Mouse (Mus musculus) hindbrain, embryonic 11.5 days (tissue): Measurements from ENCODE around the gene Mast4. TPM values are rescaled to one million over a fixed set of nuclear protein-coding genes. Genes with fewer than 3 reads are reported as not detected.

ENCODE experiments used
- ATAC-seq: fragments of 200-750 bp; cut with Nextera tagmentation; 2 replicates; pipeline ENCODE4 v1.8.0; 2017; ENCODE audit warnings: mild to moderate bottlenecking, moderate TSS enrichment, moderate library complexity; ENCODE audit not compliant: low FRiP score
- DNase-seq: peaks from one replicate; pipeline ENCODE4 v3.0.0-alpha.2; 2015; ENCODE audit warnings: low spot score
- H3K27ac ChIP-seq: fragments of 300-500 bp; sonication (generic); 2 replicates; pipeline ENCODE4 v1.5.1; 2014; ENCODE audit warnings: mild to moderate bottlenecking, low read depth, low read length
- H3K27me3 ChIP-seq: fragments of 300-500 bp; sonication (generic); 2 replicates; pipeline ENCODE4 v1.6.1; 2014; ENCODE audit warnings: mild to moderate bottlenecking, low read length, moderate library complexity, mixed read lengths; ENCODE audit not compliant: control insufficient read depth, insufficient read depth
- H3K36me3 ChIP-seq: fragments of 300-500 bp; sonication (generic); 2 replicates; pipeline ENCODE4 v1.6.1; 2014; ENCODE audit warnings: mild to moderate bottlenecking, low read length, moderate library complexity, mixed read lengths; ENCODE audit not compliant: control insufficient read depth, insufficient read depth
- H3K4me1 ChIP-seq: fragments of 300-500 bp; sonication (generic); replicated peaks from 2 replicates; pipeline ENCODE4 v1.6.1; 2014; ENCODE audit warnings: low read length, mixed read lengths; ENCODE audit not compliant: control insufficient read depth, insufficient read depth
- H3K4me2 ChIP-seq: fragments of 300-500 bp; sonication (generic); replicated peaks from 2 replicates; pipeline ENCODE4 v1.6.1; 2014; ENCODE audit warnings: mild to moderate bottlenecking, low read depth, low read length
- H3K4me3 ChIP-seq: fragments of 300-500 bp; sonication (generic); 2 replicates; pipeline ENCODE4 v1.5.1; 2014; ENCODE audit warnings: low read depth, low read length
- H3K9ac ChIP-seq: fragments of 300-500 bp; sonication (generic); 2 replicates; pipeline ENCODE4 v1.6.1; 2014; ENCODE audit warnings: low read depth, low read length
- H3K9me3 ChIP-seq: fragments of 300-500 bp; sonication (generic); 2 replicates; pipeline ENCODE4 v1.6.1; 2016; ENCODE audit warnings: low read length; ENCODE audit not compliant: control insufficient read depth
- WGBS: fragments of 180-500 bp; shearing (Covaris S2); extraction: QIAGEN DNeasy Blood & Tissue Kit; methylation state at CpG from one replicate; pipeline ENCODE4 v1.1.7; 2014; 5-methylcytosine and 5-hydroxymethylcytosine counted together
- polyA plus RNA-seq: library from polyadenylated mRNA; unstranded; fragments of >200 nt; fragmentation: Nextera tagmentation; extraction: Ambion mirVana; gene quantifications from 2 replicates; pipeline ENCODE4 v1.2.1, GENCODE M21; 2014

Mast4 gene
- polyA plus RNA-seq, 1 experiment from 2014 or later: 26.9 TPM

DNA sequence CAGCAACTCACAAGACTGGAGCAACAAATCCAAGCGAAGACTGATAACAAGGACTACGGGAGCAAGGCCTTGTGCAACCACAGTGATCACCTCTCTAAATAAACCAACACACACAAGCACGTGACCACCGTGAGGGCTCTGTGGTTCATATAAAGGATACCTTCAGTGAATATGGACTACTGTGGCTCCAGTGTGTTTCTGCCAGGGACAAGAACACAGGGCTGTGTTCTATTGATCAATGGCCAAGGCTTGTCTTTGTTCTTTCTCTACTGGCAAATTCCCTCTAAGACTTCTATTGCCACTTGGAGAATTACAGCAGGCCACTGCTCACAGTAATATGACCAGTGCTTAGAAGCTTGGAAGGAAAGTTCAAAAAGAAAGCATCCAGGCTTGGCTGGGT lies 291.3 kb downstream of the Mast4 start:
- H3K36me3 ChIP-seq: no peaks in the 10 kb centered on the region
- no peak overlapping the region for H3K27ac ChIP-seq
- ATAC-seq (no peak), DNase-seq (no peak)
- no peak overlapping the region for H3K4me2 ChIP-seq
- no peak overlapping the region for H3K9ac ChIP-seq
- no peaks in the 10 kb centered on the region for H3K4me1 ChIP-seq
- WGBS: 94% methylated on average over 4 of the region's 4 CpGs
- no peak overlapping the region for H3K4me3 ChIP-seq
- no peaks in the 10 kb centered on the region for H3K27me3 ChIP-seq
- H3K9me3 ChIP-seq: no peaks in the 10 kb centered on the region

DNA sequence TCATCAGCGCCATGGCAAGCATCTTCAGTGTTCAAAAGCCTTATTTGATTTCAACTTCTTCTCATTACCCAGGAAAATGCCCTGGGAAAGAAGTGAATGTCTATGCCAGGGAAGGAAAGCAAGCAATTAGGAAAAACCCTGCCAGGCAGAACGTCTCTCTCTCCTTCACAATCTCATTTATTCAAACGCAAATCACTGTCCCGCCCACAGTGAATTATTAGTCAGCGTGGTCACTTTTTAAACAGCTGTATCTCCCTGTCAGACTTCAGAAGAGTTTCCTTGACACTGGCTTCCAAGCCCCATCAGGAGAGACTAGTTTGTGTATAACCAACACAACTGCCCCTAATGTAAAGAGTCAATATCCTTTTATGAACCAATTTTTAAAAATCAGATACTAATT lies 296.8 kb downstream of the Mast4 start:
- Histone ChIP-seq H3K36me3 (no peaks in the 10 kb centered on the region), H3K4me2 (no peak overlapping the region), H3K4me3 (no peak overlapping the region), H3K27me3 (no peaks in the 10 kb centered on the region), H3K9ac (no peak overlapping the region), H3K9me3 (no peaks in the 10 kb centered on the region), H3K4me1 (no peaks in the 10 kb centered on the region), H3K27ac (no peak overlapping the region)
- WGBS: 49% methylated on average over 5 of the region's 5 CpGs
- ATAC-seq (no peak), DNase-seq (no peak)

DNA sequence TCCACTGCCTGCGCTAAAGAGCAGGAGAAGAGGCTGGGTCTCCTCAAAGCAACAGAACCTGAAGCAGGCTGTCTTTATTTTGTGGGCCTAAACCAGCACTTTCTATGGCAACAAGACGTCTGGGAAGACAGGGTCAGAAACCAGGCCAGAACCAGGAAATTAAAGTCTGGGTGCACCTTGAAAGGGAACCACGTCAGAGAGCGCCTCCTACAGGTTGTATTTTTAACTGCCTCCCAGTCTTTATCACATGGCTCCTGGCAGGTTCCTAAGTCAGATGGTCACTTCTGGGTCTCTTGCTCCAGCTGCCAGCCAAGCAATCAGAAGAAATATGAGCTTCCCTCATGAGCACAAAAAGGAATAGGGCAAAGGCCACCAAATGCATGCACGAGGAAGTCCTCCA lies 304.9 kb downstream of the Mast4 start:
- no peak for DNase-seq
- Histone ChIP-seq H3K36me3 (no peaks in the 10 kb centered on the region), H3K4me2 (no peak overlapping the region), H3K4me1 (no peaks in the 10 kb centered on the region), H3K27me3 (no peaks in the 10 kb centered on the region), H3K9me3 (no peaks in the 10 kb centered on the region), H3K27ac (no peak overlapping the region), H3K9ac (no peak overlapping the region), H3K4me3 (no peak overlapping the region)
- WGBS: 78% methylated on average over 5 of the region's 5 CpGs
- ATAC-seq: no peak

DNA sequence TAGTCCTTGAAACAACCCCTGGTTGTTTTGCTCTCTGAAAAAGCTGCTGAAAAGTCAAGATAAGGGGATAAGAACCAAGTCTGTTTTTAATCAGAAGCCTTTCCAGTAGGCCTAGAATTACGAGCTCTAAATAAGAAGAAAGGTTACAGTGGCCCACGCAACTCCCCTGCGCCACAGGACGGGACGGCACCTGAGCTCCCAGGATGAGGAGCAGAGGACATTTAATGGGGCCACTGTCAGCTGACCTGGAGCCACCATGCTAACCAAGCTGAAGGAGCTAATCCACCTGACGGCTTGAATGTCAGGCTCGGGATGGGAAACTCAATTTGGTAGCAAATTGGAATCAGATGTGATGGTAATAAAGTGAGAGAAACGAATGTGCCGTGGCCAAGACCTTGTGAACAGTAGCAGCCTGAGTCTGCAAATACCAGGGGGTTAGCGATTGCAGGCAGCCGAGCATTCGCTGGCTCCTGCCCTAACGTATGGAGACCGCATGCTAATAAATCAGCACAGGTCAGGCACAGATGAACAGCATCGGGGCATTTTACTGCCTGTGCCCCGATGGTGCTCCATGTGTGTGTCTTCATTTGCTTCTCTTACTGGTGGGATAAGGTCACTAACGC lies 306.7 kb downstream of the Mast4 start:
- Histone ChIP-seq H3K36me3 (no peaks in the 10 kb centered on the region), H3K4me3 (no peak overlapping the region), H3K9ac (no peak overlapping the region), H3K4me2 (no peak overlapping the region), H3K9me3 (no peaks in the 10 kb centered on the region), H3K27me3 (no peaks in the 10 kb centered on the region), H3K4me1 (no peaks in the 10 kb centered on the region), H3K27ac (no peak overlapping the region)
- ATAC-seq: 0 out of 2 replicates have a peak, but pooled peaks have one; percentile 30
- WGBS: 61% methylated on average over 17 of the region's 17 CpGs
- peak; percentile 33 for DNase-seq

DNA sequence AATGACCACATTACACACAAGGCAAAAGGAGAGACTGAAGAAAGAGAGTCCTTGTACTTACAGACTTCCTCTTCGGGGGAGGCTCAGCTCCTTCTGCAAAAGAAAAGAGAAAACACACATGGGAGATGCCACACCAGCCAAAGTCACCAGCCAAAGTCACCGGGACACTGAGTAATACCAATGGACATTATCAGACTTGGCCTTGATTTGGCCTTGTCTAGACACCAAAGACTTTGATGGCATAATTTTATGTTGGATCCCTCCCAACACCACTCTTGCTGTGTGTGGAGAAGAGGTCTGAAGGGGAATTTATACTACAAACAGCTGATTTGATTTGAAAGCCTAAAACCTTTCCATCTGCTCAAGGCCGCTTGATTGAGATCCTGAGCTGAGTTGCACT lies 308.8 kb downstream of the Mast4 start:
- Histone ChIP-seq H3K27ac (no peak overlapping the region), H3K36me3 (no peaks in the 10 kb centered on the region), H3K9me3 (no peaks in the 10 kb centered on the region), H3K4me3 (no peak overlapping the region), H3K27me3 (no peaks in the 10 kb centered on the region), H3K4me1 (no peaks in the 10 kb centered on the region), H3K4me2 (no peak overlapping the region), H3K9ac (no peak overlapping the region)
- ATAC-seq (no peak), DNase-seq (no peak)
- 80% methylated on average over 3 of the region's 3 CpGs for WGBS

DNA sequence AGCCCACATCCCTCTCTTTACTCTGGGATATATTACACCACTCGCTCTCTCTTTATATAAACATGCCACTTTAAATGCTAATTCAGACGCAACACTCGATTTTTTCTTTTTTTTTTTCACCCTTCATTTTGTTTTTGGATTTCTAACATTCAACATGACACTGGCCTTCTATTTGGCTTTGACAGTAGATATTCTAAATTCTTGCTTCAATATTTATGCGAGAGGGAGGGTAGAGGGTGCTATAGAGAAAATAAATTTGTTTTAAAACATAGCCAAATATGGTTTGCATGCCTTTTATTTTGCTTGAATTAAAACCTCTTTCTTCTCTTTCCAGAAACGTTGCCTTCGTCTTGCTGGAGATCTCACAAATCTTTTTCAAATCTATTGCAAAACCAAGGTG lies 315.8 kb downstream of the Mast4 start:
- Histone ChIP-seq H3K4me3 (no peak overlapping the region), H3K9ac (no peak overlapping the region), H3K4me1 (peaks cover 2% of the 10 kb centered on the region; the same call in 1 of the 2 replicates), H3K27me3 (no peaks in the 10 kb centered on the region), H3K4me2 (no peak overlapping the region), H3K9me3 (no peaks in the 10 kb centered on the region), H3K36me3 (no peaks in the 10 kb centered on the region), H3K27ac (no peak overlapping the region)
- WGBS: 89% methylated on average over 6 of the region's 6 CpGs
- ATAC-seq: no peak
- DNase-seq: no peak

DNA sequence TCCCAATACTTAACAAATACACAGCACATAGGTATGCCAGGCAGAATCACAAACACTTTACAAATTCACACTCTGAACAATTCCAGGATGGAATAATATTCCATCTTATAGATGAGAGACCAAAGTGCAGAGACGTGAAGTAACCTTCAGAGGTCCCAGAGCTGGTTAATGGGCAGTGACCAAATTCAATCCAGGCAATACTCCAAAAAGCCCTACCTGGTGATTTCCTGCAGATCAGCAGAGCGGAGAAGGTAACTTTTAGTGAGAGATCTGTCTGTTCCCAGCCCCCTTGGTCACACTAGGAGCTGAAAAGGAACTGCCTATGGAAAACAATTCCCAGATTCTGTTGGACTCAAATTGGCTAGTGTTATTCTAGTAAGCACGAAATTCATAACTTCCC lies 316.6 kb downstream of the Mast4 start:
- H3K27ac ChIP-seq: no peak overlapping the region
- DNase-seq: no peak
- H3K4me1 ChIP-seq: peaks cover 2% of the 10 kb centered on the region; the same call in 1 of the 2 replicates
- WGBS: 87% methylated on average over 3 of the region's 3 CpGs
- no peak for ATAC-seq
- H3K4me2 ChIP-seq: no peak overlapping the region
- no peak overlapping the region for H3K9ac ChIP-seq
- H3K9me3 ChIP-seq: no peaks in the 10 kb centered on the region
- no peaks in the 10 kb centered on the region for H3K36me3 ChIP-seq
- H3K27me3 ChIP-seq: no peaks in the 10 kb centered on the region
- H3K4me3 ChIP-seq: no peak overlapping the region

DNA sequence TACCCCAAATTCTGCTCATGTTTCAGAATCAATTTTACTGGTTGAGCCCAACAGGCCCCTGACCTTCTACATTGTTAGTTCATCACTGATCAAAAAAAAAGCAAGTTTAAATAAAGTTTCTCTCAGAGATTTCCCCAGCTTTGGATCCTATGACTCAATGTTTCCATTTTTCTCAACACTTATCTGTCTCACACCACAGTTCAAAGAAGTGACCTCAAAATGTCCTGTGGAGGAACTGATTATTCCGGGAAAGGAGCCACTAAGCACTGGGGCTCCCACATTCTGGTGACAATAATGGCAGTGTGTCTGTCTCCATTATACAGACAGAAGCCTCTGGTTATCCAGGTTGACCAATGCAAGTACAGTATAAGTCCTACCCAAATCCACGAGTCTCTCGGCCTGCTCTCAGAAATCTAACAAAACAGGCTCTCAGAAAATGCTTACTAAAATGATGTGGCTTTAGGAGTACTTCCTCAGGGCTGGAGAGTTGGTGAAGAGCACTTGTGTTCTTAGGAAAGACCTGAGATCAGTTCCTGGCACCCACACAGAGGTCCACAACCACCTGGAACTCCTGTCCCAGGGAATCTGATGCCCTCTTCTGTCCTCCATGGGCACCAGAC lies 319.1 kb downstream of the Mast4 start:
- Histone ChIP-seq H3K4me2 (no peak overlapping the region), H3K4me1 (peaks cover 2% of the 10 kb centered on the region; the same call in 1 of the 2 replicates), H3K9me3 (no peaks in the 10 kb centered on the region), H3K9ac (no peak overlapping the region), H3K27ac (no peak overlapping the region), H3K4me3 (no peak overlapping the region), H3K36me3 (no peaks in the 10 kb centered on the region), H3K27me3 (no peaks in the 10 kb centered on the region)
- no peak for DNase-seq
- 86% methylated on average over 3 of the region's 3 CpGs for WGBS
- no peak for ATAC-seq

DNA sequence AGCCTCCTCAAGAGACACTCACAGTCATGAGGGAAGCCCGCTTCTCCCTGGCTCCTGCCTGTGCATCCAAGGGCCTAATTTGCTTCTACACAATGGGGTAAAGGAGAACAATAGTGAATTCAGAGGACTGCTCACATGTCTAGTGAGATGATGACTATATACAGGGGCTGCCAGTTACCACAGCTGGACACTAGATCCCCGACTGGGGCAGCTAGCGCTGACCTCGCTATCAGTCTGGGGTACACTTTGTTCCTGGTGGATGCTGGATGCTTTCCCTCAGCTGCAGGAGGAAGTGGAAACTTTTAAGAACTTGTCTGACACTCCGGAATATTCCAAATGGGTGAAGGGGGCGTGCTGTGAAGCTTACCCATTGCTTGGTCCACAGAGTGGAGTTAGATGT lies 319.7 kb downstream of the Mast4 start:
- 42% methylated on average over 6 of the region's 6 CpGs for WGBS
- DNase-seq: peak; percentile 24
- Histone ChIP-seq H3K4me3 (no peak overlapping the region), H3K4me1 (peaks cover 2% of the 10 kb centered on the region; the same call in 1 of the 2 replicates), H3K4me2 (no peak overlapping the region), H3K27ac (no peak overlapping the region), H3K9me3 (no peaks in the 10 kb centered on the region), H3K36me3 (no peaks in the 10 kb centered on the region), H3K9ac (no peak overlapping the region), H3K27me3 (no peaks in the 10 kb centered on the region)
- peak; percentile 61 for ATAC-seq
